Mouse (Mus musculus) layer of hippocampus, adult 9-10 months (tissue): ENCODE data around the gene Frmd4a.
A peak's percentile ranks its signal among the peaks of the same experiment; 100 is the strongest.
"Not testable (repeated sequence)": the region's sequence is repeated elsewhere in the genome, so short reads cannot be mapped to it uniquely, and the experiment has no call there.

Experiments
- DNase-seq: peaks from one replicate; pipeline ENCODE4 v3.0.0; 2022; ENCODE audit warnings: low spot score

The Frmd4a gene

DNA sequence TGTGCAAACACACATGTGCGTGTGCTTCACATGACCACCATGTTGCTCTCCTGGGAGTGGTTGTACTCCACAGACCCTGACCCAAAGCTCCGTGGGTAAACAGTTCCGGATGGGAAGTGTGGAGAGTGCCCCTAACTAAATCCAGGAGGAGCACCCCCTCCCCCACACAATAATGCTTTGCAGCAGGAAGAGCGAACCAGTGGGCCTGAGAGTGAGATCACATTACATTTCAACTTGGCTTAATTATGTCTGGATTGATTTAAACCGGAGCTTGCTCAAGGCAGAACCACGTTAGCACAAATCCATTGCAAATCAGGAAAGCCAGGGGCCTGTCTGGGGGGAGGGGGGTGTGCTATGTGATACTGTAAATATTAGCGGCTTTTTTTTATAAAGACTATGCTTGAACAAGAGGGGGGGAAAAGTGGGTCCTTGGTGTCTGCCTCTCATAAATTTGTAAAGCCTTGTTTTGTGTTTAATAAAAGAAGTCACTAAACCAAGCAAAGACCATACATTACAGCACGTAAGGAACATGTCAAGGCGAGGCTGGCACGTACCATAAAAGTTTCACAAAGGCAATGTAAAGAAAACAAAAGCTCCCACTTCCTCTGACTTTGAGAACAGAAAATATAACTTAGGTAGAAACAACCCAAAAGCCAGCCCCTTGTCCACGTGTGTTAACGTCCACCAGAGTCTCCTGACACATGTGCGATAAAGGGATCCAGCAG lies 570.3 kb downstream of the Frmd4a start:
- no peak for DNase-seq

- no peak for DNase-seq
Observed at GRCm38 (mm10) chr2:4591647-4592046, 574.1 kb downstream of the Frmd4a start.

DNA sequence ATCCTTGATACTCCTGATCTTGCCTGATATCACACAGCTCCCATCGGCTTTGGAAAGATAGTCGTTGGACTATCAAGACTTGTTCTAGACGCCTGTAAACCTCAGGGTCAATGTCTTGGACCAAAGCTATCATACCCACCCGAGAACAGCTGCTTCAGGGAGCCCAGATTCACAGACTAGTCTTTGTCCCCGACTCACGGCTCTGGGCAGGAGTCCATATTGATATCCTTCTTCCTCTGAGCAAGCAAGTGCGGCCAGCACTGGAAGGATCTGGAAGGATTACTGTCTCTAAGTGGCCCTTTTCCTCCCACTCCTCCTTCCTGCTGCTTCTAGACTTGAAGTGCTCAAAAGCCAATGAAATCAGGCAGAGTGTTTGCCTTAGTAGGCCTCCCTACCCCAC lies 575.1 kb downstream of the Frmd4a start:
- no peak for DNase-seq

GRCm38 (mm10) chr2:4593433-4593832 lies 575.9 kb downstream of the Frmd4a start:
- no peak for DNase-seq

- no peak for DNase-seq
Observed at GRCm38 (mm10) chr2:4593878-4594387, 576.4 kb downstream of the Frmd4a start.

DNA sequence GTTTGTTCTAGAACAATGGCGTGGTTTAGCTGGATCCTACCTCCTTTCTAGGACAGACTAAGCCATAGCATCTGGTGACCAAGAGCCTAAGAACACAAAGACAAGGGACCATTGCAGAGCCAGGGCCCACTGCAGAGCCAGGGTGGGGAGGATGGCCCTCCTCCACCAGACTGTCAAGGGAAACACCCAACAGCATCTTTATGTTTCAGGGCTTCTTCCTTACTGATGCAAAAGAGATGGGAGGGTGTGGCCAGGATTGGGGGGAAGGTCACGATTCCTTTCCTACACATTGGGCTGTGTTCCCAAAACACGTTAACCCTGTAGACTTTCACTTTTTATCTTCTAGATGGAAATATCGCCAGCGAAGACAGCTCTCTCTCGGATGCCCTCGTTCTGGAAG lies 579.5 kb downstream of the Frmd4a start:
- DNase-seq = no peak

GRCm38 (mm10) chr2:4601034-4601890 lies 583.7 kb downstream of the Frmd4a start:
- peak; percentile 57 for DNase-seq

GRCm38 (mm10) chr2:4603361-4603945 lies 585.9 kb downstream of the Frmd4a start:
- no peak for DNase-seq

DNA sequence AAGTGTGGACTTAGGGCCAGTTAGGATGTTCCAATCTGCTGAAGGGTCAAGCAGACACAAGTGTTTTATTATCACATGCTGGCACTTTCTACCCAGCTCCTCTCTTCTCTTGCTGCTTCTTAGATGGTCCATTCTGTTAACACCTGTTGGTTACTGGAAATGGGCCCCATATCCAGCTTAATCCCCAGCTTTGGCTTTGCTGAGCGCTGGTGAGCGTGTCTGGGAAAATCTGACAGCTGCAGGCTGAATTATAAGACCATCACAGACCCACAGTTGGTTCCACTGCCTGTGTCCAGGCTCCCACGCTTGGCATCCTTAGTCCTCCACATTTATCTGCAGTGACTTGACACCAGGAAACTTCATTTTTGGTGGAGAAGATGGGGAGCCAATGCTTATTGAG lies 589.0 kb downstream of the Frmd4a start:
- no peak for DNase-seq

- DNase-seq = no peak
Observed at GRCm38 (mm10) chr2:4608253-4608652, 590.7 kb downstream of the Frmd4a start.

- no peak for DNase-seq
Observed at GRCm38 (mm10) chr2:4609433-4609832, 591.9 kb downstream of the Frmd4a start.

GRCm38 (mm10) chr2:4611295-4611694 lies 593.8 kb downstream of the Frmd4a start:
- no peak for DNase-seq

- DNase-seq = no peak
Observed at GRCm38 (mm10) chr2:4611704-4612103, 594.2 kb downstream of the Frmd4a start.

GRCm38 (mm10) chr2:4614276-4614929 lies 596.9 kb downstream of the Frmd4a start:
- not testable (repeated sequence) for DNase-seq

- no peak for DNase-seq
Observed at GRCm38 (mm10) chr2:4615014-4615546, 597.6 kb downstream of the Frmd4a start.

GRCm38 (mm10) chr2:4616995-4617394 lies 599.5 kb downstream of the Frmd4a start:
- peak; percentile 31 for DNase-seq

DNA sequence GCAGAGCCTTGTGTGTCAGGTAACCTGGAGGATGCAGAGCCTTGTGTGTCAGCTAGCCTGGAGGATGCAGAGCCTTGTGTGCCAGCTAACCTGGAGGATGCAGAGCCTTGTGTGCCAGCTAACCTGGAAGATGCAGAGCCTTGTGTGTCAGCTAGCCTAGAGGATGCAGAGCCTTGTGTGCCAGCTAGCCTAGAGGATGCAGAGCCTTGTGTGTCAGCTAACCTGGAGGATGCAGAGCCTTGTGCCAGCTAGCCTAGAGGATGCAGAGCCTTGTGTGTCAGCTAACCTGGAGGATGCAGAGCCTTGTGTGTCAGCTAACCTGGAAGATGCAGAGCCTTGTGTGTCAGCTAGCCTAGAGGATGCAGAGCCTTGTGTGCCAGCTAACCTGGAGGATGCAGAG lies 601.6 kb downstream of the Frmd4a start:
- DNase-seq = not testable (repeated sequence)

- DNase-seq = no peak
Observed at GRCm38 (mm10) chr2:4619893-4620593, 602.5 kb downstream of the Frmd4a start.

- DNase-seq = no peak
Observed at GRCm38 (mm10) chr2:4620640-4621401, 603.3 kb downstream of the Frmd4a start.

GRCm38 (mm10) chr2:4621471-4621985 lies 604.0 kb downstream of the Frmd4a start:
- DNase-seq = no peak
